Mouse (Mus musculus) naive thymus-derived CD4-positive, alpha-beta T cell, adult 5 months (primary cell): ENCODE results near the gene Gm21962. TPM values are rescaled to one million over a fixed set of nuclear protein-coding genes. Genes with fewer than 3 reads are reported as not detected.

Source experiments
- polyA plus RNA-seq: library from polyadenylated mRNA; unstranded; fragments of 100-300 nt; shearing (Covaris generic); gene quantifications from one replicate; pipeline ENCODE4 v1.2.1, GENCODE M21; 2017

Gm21962 gene
- not detected for polyA plus RNA-seq

DNA sequence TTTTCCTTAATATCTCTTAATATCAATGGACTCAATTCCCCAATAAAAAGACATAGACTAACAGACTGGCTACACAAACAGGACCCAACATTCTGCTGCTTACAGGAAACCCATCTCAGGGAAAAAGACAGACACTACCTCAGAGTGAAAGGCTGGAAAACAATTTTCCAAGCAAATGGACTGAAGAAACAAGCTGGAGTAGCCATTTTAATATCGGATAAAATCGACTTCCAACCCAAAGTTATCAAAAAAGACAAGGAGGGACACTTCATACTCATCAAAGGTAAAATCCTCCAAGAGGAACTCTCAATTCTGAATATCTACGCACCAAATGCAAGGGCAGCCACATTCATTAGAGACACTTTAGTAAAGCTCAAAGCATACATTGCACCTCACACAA lies at the start of gene Gm21962:
Gene Gm21962 (plus strand): TSS at position 301 of the 400 bp plus-strand sequence.

Other genes starting within 250 kb of the Gm21962 start
- gene Ddit4l, start 49.9 kb upstream of the Gm21962 start, polyA plus RNA-seq, result not detected
- gene H2afz, start 193.0 kb downstream of the Gm21962 start, polyA plus RNA-seq, result 854 TPM
- 5.5 TPM for gene Dnajb14, start 196.2 kb downstream of the Gm21962 start, polyA plus RNA-seq
- gene Lamtor3, start 247.0 kb downstream of the Gm21962 start, polyA plus RNA-seq, result 58.7 TPM